Mouse (Mus musculus) brown adipose tissue, adult 24 weeks (tissue): Measurements from ENCODE around the gene Plet1. TPM values are rescaled to one million over a fixed set of nuclear protein-coding genes. Genes with fewer than 3 reads are reported as not detected.

Experiments used
- H3K27ac ChIP-seq: fragments of 200-500 bp; replicated peaks from 2 replicates; pipeline ENCODE4 v1.5.1; 2012; ENCODE audit warnings: low read depth, mild to moderate bottlenecking, low read length
- H3K4me1 ChIP-seq: fragments of 200-500 bp; 2 replicates; pipeline ENCODE4 v1.6.1; 2012; ENCODE audit warnings: low read length, mixed read lengths; ENCODE audit not compliant: control insufficient read depth, insufficient read depth, insufficient read length
- H3K4me3 ChIP-seq: fragments of 200-500 bp; 2 replicates; pipeline ENCODE4 v1.5.1; 2012; ENCODE audit warnings: low read depth, mild to moderate bottlenecking, low read length, moderate library complexity; ENCODE audit not compliant: insufficient read depth
- polyA plus RNA-seq: library from polyadenylated mRNA; stranded (reverse); fragments of >200 nt; gene quantifications from 2 replicates; pipeline ENCODE4 v1.2.4, GENCODE M21; 2012; ENCODE audit not compliant: missing spikeins, insufficient read depth, insufficient read length

The Plet1 gene
- polyA plus RNA-seq, 1 experiment: not detected

DNA sequence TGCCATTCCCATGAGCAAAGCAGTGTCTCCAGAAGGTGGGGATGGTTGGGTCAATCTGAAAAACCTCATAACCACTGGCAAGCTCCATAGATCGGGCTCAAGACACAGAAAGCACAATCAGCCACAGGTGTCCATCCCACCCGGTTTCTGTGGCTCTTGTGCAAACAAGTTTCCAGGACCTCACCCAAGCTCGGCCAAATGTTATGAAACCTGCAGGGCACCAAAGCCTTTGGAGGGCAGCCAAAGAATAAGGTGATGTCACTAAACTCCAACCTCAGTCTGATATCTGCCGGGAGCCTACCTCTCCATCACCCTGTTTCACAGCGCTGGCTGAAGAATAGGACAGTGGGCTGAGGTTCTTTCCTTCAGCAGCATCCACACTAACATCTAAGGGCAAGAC is 41.6 kb downstream of the Plet1 start:
- Histone ChIP-seq H3K27ac (no peak overlapping the region), H3K4me3 (no peak overlapping the region), H3K4me1 (no peaks in the 10 kb centered on the region)

DNA sequence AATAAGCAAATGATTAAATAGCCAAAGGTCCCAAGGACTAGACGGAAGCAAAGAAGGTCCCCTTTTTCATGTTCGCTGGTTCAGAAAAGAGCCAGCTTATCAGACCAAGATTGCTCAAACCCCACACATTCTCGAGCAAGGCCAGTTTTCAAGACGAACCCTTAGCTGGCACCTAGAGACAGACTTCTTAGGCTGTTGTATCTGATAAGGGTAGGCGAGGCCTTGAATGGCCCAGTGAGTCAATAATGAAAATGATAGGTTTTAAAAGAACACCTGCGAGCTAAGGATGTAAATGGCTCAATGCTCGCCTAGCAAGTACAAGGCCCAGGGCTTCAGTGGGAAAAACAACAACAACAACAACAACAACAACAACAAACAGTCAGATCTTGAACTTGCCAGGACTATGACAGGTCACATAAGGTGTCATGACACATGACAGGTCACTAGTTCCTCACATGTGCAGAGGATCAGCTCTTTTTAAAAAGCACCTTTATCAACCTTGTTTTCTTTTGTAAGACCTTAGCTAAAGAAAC is 42.3 kb downstream of the Plet1 start:
- H3K4me1 ChIP-seq: no peaks in the 10 kb centered on the region
- H3K4me3 ChIP-seq: no peak overlapping the region

GRCm38 (mm10) chr9:50537295-50537694 is 43.0 kb downstream of the Plet1 start:
- Histone ChIP-seq H3K27ac (no peak overlapping the region), H3K4me3 (no peak overlapping the region), H3K4me1 (no peaks in the 10 kb centered on the region)

More for the DNA sequence above, 42.3 kb downstream of the Plet1 start:
- no peak overlapping the region for H3K27ac ChIP-seq

DNA sequence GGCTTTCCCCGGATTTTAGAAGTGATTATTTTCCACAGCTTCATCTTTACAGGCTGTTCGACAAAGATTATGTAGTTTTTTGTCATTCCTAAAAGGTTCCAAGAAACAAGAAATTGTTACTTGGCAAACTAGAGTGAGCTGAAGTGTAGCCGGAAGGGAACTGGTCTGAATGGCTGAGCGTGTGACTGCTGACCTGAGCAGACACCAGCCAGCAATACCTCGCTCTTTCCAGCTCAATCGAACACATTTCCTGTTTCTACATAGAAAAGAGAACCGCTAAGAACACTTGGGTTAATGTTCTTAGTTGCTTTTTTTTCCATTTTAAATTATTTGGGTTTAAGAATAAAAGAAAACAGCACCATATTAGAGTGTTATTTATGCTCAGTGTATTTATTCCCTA is 45.8 kb downstream of the Plet1 start:
- no peak overlapping the region for H3K4me3 ChIP-seq
- no peaks in the 10 kb centered on the region for H3K4me1 ChIP-seq
- no peak overlapping the region for H3K27ac ChIP-seq

- H3K27ac ChIP-seq: no peak overlapping the region
- H3K4me1 ChIP-seq: no peaks in the 10 kb centered on the region
- H3K4me3 ChIP-seq: no peak overlapping the region
These were observed 48.1 kb downstream of the Plet1 start for GRCm38 (mm10) chr9:50542401-50542800.

GRCm38 (mm10) chr9:50547859-50548478 is 53.6 kb downstream of the Plet1 start:
- H3K27ac ChIP-seq: no peak overlapping the region

GRCm38 (mm10) chr9:50548936-50549335 is 54.6 kb downstream of the Plet1 start:
- Histone ChIP-seq H3K27ac (no peak overlapping the region), H3K4me1 (no peaks in the 10 kb centered on the region), H3K4me3 (no peak overlapping the region)

More at GRCm38 (mm10) chr9:50547859-50548478, 53.6 kb downstream of the Plet1 start:
- no peaks in the 10 kb centered on the region for H3K4me1 ChIP-seq
- no peak overlapping the region for H3K4me3 ChIP-seq

- Histone ChIP-seq H3K4me3 (no peak overlapping the region), H3K4me1 (no peaks in the 10 kb centered on the region), H3K27ac (no peak overlapping the region)
These were observed 57.9 kb downstream of the Plet1 start for GRCm38 (mm10) chr9:50552206-50552605.

- Histone ChIP-seq H3K4me1 (no peaks in the 10 kb centered on the region), H3K4me3 (no peak overlapping the region), H3K27ac (peak overlapping the region; percentile 33)
These were observed 59.2 kb downstream of the Plet1 start for GRCm38 (mm10) chr9:50553547-50553946.

DNA sequence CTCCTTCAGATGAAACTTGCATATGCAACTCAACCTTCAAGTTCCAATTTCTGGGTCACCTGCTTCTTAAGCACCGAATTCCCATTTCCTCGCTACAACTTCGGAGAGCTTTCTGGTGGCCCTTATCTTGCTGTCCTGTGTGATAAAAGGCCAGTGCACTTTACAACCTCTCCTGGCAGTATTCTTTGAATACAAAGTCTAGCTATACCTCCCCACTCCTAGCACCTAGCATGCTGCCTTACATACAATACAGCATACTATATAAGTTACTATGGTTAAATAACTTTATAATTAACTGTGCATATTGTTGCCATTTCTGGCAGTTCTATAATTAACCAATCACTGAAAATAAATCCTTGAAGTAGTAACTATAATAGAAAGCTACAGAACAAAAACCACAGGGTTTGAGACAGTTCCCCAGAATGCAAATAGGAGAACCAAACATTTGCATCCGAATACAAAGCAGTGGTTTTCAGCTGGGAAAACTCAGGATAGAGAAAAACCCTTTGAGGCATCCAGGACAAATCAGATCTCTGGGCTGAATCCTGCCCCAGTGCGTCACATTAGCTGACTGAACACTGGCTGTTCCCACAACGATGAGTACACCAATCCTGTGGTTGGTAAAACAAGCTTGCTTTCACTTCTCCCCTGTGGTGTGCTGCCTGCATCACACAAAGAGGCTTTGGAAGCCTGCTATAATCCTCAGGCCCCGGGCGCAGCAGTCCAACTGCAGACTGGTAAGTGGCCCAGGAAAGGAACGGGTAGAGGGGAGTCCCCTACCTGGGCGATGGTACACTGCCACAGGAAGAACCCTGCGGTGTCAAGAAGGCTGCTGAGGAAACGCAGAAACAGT is 60.1 kb downstream of the Plet1 start, which contains the start of gene Il18:
TSS of gene Il18 (plus strand) at position 587 of the 853 bp plus-strand sequence.
- H3K4me1 ChIP-seq: no peaks in the 10 kb centered on the region
- peak within 1 kb of the TSS; percentile 47 for H3K4me3 ChIP-seq
- H3K27ac ChIP-seq: peak within 1 kb of the TSS; percentile 73

DNA sequence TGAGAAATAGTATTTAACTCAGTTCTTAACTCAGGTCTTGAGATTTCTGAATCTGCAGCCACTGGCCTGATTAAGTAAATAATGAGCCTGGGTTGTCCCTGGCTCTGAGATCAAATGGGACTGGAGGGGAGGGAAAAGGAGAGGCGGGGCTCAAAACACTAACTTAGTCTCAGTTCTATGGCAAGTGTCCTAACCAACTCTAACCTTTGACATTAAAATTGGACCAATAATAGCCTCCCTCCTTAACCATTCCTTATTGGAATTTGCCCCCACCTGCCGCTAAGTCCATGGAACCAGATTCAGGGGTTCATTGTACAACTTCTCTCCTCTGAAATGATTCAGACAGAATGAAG is 60.7 kb downstream of the Plet1 start, which contains the start of gene Bco2:
TSS of gene Bco2 (minus strand) at position 88 of the 353 bp plus-strand sequence.
- Histone ChIP-seq H3K27ac (peak within 1 kb of the TSS; percentile 73), H3K4me1 (no peaks in the 10 kb centered on the region), H3K4me3 (peak within 1 kb of the TSS; percentile 47)

Other genes starting within 250 kb of the Plet1 start
- 650 and 899 TPM in 2 replicates for gene Rpl10-ps3, start 149.6 kb upstream of the Plet1 start, polyA plus RNA-seq
- gene Pts, start 34.2 kb downstream of the Plet1 start, polyA plus RNA-seq: 255 and 268 TPM in 2 replicates
- gene Il18, start 60.3 kb downstream of the Plet1 start, polyA plus RNA-seq: 2.2 and 3.0 TPM in 2 replicates
- 0.54 and 1.1 TPM in 2 replicates for gene Bco2, start 60.7 kb downstream of the Plet1 start, polyA plus RNA-seq
- gene Tex12, start 66.8 kb downstream of the Plet1 start, polyA plus RNA-seq: not detected in 2 replicates
- gene Sdhd, start 109.3 kb downstream of the Plet1 start, polyA plus RNA-seq: 1,365 and 1,497 TPM in 2 replicates
- gene Timm8b, start 109.4 kb downstream of the Plet1 start, polyA plus RNA-seq: 395 and 454 TPM in 2 replicates
- 1.0 and 2.8 TPM in 2 replicates for gene Pih1d2, start 122.8 kb downstream of the Plet1 start, polyA plus RNA-seq
- 7.6 and 20.6 TPM in 2 replicates for gene Nkapd1, start 122.9 kb downstream of the Plet1 start, polyA plus RNA-seq
- gene Dlat, start 165.3 kb downstream of the Plet1 start, polyA plus RNA-seq: 497 and 703 TPM in 2 replicates
- gene Dixdc1, start 245.0 kb downstream of the Plet1 start, polyA plus RNA-seq: 5.3 and 9.5 TPM in 2 replicates